Mouse (Mus musculus): ENCODE results near the gene Ephb4. TPM values are rescaled to one million over a fixed set of nuclear protein-coding genes. Genes with fewer than 3 reads are reported as not detected.

Ephb4 gene
- polyA plus RNA-seq, 1 experiment from 2014 or later, result 10.8 TPM

DNA sequence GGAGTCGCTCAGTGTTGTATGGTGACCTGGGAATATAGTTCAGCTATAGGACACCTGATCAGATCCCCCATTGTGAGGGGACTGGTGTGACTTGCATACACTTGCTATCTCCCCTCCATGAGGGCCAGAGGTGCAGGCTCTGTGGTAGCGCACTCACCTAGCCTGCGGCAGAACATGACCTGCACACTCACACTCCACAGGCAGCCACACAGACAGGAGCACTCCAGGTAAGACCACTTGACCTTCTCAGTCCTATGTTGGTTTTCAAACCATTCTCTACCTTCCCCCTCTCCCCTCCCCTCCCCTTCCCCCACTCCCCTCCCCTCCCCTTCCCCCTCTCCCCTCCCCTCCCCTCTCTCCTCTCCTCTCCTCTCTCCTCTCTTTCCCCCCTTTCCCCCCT lies 60.6 kb downstream of the Ephb4 start:
- Histone ChIP-seq H3K27ac (replicated peaks) (no peak overlapping the region), H3K4me2 (no peak overlapping the region), H3K27me3 (no peaks in the 10 kb centered on the region), H3K9ac (no peak overlapping the region), H3K4me3 (no peak overlapping the region), H3K4me1 (replicated peaks) (peaks cover 8% of the 10 kb centered on the region), H3K36me3 (no peaks in the 10 kb centered on the region), H3K9me3 (no peaks in the 10 kb centered on the region)
- 94% methylated on average over 3 of the region's 3 CpGs for WGBS
- no peak for ATAC-seq (ENCODE audit: low read depth)

DNA sequence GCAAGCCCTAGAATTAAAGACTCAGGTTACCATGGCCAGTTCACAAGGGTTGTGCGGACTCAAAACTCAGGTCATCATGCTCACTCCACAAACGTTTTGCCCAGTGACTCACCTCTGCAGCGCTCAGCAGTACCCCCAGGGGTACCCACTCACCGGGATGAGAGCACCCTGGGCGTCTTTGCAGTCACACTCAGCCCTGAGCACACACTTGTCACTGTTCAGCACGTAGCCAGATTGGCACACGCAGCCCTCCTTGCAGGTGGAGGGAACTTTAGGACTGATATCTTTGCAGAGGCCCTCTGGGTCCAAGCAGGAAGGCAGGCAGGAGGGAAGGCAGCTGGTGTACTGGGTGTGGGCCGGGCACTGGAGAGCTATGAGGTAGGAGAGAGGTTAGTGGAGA lies 61.3 kb downstream of the Ephb4 start:
- WGBS, result 74% methylated on average over 8 of the region's 8 CpGs
- H3K9me3 ChIP-seq, result no peaks in the 10 kb centered on the region

DNA sequence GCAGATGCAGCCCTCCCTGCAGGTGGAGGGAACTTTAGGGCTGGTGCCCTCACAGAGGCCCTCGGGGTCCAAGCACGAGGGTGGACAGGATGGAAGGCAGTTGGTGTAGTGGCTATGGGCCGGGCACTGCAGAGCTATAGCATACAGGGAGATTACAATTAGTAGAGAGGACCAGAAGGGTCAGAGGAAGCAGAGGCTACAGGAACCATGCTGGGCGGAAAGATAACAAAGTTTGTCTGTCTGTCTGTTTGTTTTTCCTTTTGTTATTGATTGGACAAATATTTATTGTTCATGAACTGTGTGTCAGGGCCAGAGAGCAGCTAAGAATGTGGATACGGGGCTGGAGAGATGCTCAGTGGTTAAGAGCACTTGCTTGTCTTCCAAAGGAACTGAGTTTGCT lies 64.3 kb downstream of the Ephb4 start:
- no peak for ATAC-seq (ENCODE audit: low read depth)
- Histone ChIP-seq H3K36me3 (no peaks in the 10 kb centered on the region), H3K4me1 (replicated peaks) (no peaks in the 10 kb centered on the region), H3K4me2 (no peak overlapping the region), H3K27me3 (no peaks in the 10 kb centered on the region), H3K4me3 (no peak overlapping the region), H3K9ac (no peak overlapping the region), H3K27ac (replicated peaks) (no peak overlapping the region), H3K9me3 (no peaks in the 10 kb centered on the region)
- 62% methylated on average over 5 of the region's 5 CpGs for WGBS

More for the DNA sequence above, 61.3 kb downstream of the Ephb4 start:
- H3K27me3 ChIP-seq, result no peaks in the 10 kb centered on the region
- no peak overlapping the region for H3K4me3 ChIP-seq
- H3K27ac ChIP-seq (replicated peaks), result no peak overlapping the region
- no peak overlapping the region for H3K9ac ChIP-seq
- no peak for ATAC-seq (ENCODE audit: low read depth)
- no peaks in the 10 kb centered on the region for H3K36me3 ChIP-seq
- H3K4me1 ChIP-seq (replicated peaks), result peaks cover 8% of the 10 kb centered on the region
- no peak overlapping the region for H3K4me2 ChIP-seq

DNA sequence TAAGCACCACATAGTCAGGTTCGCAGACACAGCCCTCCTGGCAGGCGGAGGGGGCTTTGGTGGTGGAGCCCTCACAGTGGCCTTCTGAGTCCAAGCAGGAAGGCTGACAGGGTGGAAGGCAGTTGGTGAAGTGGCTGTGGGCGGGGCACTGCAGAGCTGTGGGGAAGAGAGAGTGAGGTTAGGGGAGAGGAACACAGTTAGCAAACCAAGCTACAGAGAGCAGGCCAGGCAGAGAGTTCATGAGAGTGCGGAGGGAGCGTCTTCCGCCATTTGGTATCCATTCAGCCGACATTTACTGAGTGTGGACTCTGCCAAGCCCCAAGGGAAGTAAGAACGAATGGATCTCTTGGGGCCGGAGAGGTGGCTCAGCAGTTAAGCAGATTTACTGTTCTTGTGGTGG lies 69.2 kb downstream of the Ephb4 start:
- no peak overlapping the region for H3K4me3 ChIP-seq
- no peaks in the 10 kb centered on the region for H3K27me3 ChIP-seq
- H3K4me1 ChIP-seq (replicated peaks), result no peaks in the 10 kb centered on the region
- no peaks in the 10 kb centered on the region for H3K9me3 ChIP-seq
- no peak overlapping the region for H3K27ac ChIP-seq (replicated peaks)
- no peaks in the 10 kb centered on the region for H3K36me3 ChIP-seq
- no peak overlapping the region for H3K9ac ChIP-seq
- no peak for ATAC-seq (ENCODE audit: low read depth)
- H3K4me2 ChIP-seq, result no peak overlapping the region
- 69% methylated on average over 9 of the region's 9 CpGs for WGBS

DNA sequence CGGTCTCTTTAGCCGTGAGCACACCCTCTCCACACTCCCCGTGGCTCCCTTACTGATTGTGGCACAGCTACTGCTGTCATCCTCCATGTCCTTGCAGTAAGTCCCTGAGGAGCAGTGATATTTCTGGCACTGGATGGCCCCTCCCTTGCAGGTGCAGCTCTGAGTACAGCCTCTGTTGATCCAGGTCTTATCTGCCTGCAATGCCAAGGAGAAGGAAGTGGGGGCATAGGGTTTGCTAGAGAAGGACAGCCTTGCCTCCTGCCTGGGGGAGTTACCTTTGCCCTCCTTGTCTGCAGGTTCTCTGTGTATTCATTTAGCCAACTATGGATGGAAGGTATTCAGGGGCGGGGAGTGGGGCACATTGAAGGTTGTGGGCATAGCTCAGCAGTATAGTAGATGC lies 69.9 kb downstream of the Ephb4 start:
- H3K9me3 ChIP-seq, result no peaks in the 10 kb centered on the region
- no peaks in the 10 kb centered on the region for H3K36me3 ChIP-seq
- H3K4me3 ChIP-seq, result no peak overlapping the region
- H3K4me2 ChIP-seq, result no peak overlapping the region
- 84% methylated on average over 4 of the region's 4 CpGs for WGBS
- H3K4me1 ChIP-seq (replicated peaks), result no peaks in the 10 kb centered on the region
- no peak overlapping the region for H3K9ac ChIP-seq
- H3K27me3 ChIP-seq, result no peaks in the 10 kb centered on the region
- ATAC-seq (ENCODE audit: low read depth), result no peak
- no peak overlapping the region for H3K27ac ChIP-seq (replicated peaks)

DNA sequence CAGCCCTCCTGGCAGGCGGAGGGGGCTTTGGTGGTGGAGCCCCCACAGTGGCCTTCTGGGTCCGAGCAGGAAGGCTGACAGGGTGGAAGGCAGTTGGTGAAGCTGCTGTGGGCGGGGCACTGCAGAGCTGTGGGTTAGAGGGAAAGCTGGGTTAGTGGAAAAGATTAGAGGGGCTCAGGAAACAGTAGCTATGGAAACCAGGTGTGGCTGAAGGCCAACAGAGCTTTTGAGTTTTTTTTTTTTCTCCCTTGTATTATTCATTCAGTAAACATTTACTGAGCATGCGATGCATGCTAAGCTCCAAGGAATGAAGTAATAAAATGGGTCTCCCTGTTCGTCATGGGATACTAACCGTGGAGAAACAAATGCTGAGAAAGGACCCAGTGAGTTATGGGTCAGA lies 75.7 kb downstream of the Ephb4 start:
- no peaks in the 10 kb centered on the region for H3K9me3 ChIP-seq
- H3K9ac ChIP-seq, result no peak overlapping the region
- H3K4me3 ChIP-seq, result no peak overlapping the region
- ATAC-seq (ENCODE audit: low read depth), result no peak
- H3K27ac ChIP-seq (replicated peaks), result no peak overlapping the region
- H3K4me1 ChIP-seq (replicated peaks), result 0 out of 2 replicates have a peak, but pooled peaks cover 5% of the 10 kb centered on the region
- H3K36me3 ChIP-seq, result no peaks in the 10 kb centered on the region
- H3K27me3 ChIP-seq, result no peaks in the 10 kb centered on the region
- 63% methylated on average over 6 of the region's 6 CpGs for WGBS
- H3K4me2 ChIP-seq, result no peak overlapping the region

Other genes with a start within 250 kb of the Ephb4 start
- gene Trim56, start 233.9 kb upstream of the Ephb4 start, polyA plus RNA-seq (2015; fragmentation: Nextera tagmentation; extraction: Ambion mirVana), result 2.1 and 2.9 TPM in 2 replicates
- gene Muc3, start 200.8 kb upstream of the Ephb4 start, polyA plus RNA-seq (2015; fragmentation: Nextera tagmentation; extraction: Ambion mirVana), result not detected in 2 replicates
- gene Muc3a, start 137.7 kb upstream of the Ephb4 start, polyA plus RNA-seq (2015; fragmentation: Nextera tagmentation; extraction: Ambion mirVana), result 0.10 TPM in 1 of 2 replicates, not detected in the other
- 37.8 and 40.6 TPM in 2 replicates for gene Ache, start 62.6 kb upstream of the Ephb4 start, polyA plus RNA-seq (2015; fragmentation: Nextera tagmentation; extraction: Ambion mirVana)
- 15.1 and 18.3 TPM in 2 replicates for gene Ufsp1, start 55.5 kb upstream of the Ephb4 start, polyA plus RNA-seq (2015; fragmentation: Nextera tagmentation; extraction: Ambion mirVana)
- 102 and 115 TPM in 2 replicates for gene Srrt, start 42.4 kb upstream of the Ephb4 start, polyA plus RNA-seq (2015; fragmentation: Nextera tagmentation; extraction: Ambion mirVana)
- gene Trip6, start 35.7 kb upstream of the Ephb4 start, polyA plus RNA-seq (2015; fragmentation: Nextera tagmentation; extraction: Ambion mirVana), result 17.7 and 23.8 TPM in 2 replicates
- gene Slc12a9, start 16.5 kb upstream of the Ephb4 start, polyA plus RNA-seq (2015; fragmentation: Nextera tagmentation; extraction: Ambion mirVana), result 26.9 and 27.4 TPM in 2 replicates
- 0.06 and 0.08 TPM in 2 replicates for gene Zan, start 127.0 kb downstream of the Ephb4 start, polyA plus RNA-seq (2015; fragmentation: Nextera tagmentation; extraction: Ambion mirVana)
- 79.7 and 80.1 TPM in 2 replicates for gene Pop7, start 152.4 kb downstream of the Ephb4 start, polyA plus RNA-seq (2015; fragmentation: Nextera tagmentation; extraction: Ambion mirVana)
- 16.9 and 17.3 TPM in 2 replicates for gene Gigyf1, start 168.4 kb downstream of the Ephb4 start, polyA plus RNA-seq (2015; fragmentation: Nextera tagmentation; extraction: Ambion mirVana)
- gene Epo, start 183.1 kb downstream of the Ephb4 start, polyA plus RNA-seq (2015; fragmentation: Nextera tagmentation; extraction: Ambion mirVana), result not detected in 2 replicates
- 486 and 510 TPM in 2 replicates for gene Gnb2, start 183.4 kb downstream of the Ephb4 start, polyA plus RNA-seq (2015; fragmentation: Nextera tagmentation; extraction: Ambion mirVana)
- 203 and 222 TPM in 2 replicates for gene Actl6b, start 203.4 kb downstream of the Ephb4 start, polyA plus RNA-seq (2015; fragmentation: Nextera tagmentation; extraction: Ambion mirVana)
- gene Tfr2, start 219.7 kb downstream of the Ephb4 start, polyA plus RNA-seq (2015; fragmentation: Nextera tagmentation; extraction: Ambion mirVana), result 3.0 and 3.2 TPM in 2 replicates

Data from neural tube, embryonic 13.5 days (tissue).